Mouse (Mus musculus) testis, adult 2 months (tissue): Measurements from ENCODE around the gene Trpm5.
A peak's percentile ranks its signal among the peaks of the same experiment; 100 is the strongest.

ENCODE experiments used
- CTCF ChIP-seq: fragments of 200-500 bp; IDR thresholded peaks from 2 replicates; pipeline ENCODE4 v1.5.1; 2012; ENCODE audit warnings: low read depth, mild to moderate bottlenecking, inconsistent platforms, low read length, moderate library complexity; ENCODE audit not compliant: control insufficient read depth, insufficient read depth, insufficient replicate concordance
- POLR2A ChIP-seq: fragments of 200-500 bp; IDR thresholded peaks from 2 replicates; pipeline ENCODE4 v1.6.1; 2012; ENCODE audit warnings: low read depth, mild to moderate bottlenecking, inconsistent platforms, low read length, moderate library complexity; ENCODE audit not compliant: control insufficient read depth

GRCm38 (mm10) chr7:143069751-143070400, 24.6 kb downstream of the Trpm5 start:
- TF ChIP-seq POLR2A: no peak
- TF ChIP-seq CTCF: 0 out of 2 replicates have a peak, but pooled peaks have one; percentile 11
